Mouse (Mus musculus) liver, adult 2 months (tissue): ENCODE results near the gene Fbxl8. TPM values are rescaled to one million over a fixed set of nuclear protein-coding genes. Genes with fewer than 3 reads are reported as not detected.

ENCODE experiments used
- DNase-seq: peaks from one replicate; pipeline ENCODE4 v3.0.0-alpha.2; 2011; ENCODE audit warnings: low read depth, low spot score; ENCODE audit errors: extremely low read depth
- H3K27ac ChIP-seq: fragments of 200-500 bp; replicated peaks from 2 replicates; pipeline ENCODE4 v1.5.1; 2012; ENCODE audit warnings: low read depth, mild to moderate bottlenecking, control low read depth, inconsistent platforms, low read length; ENCODE audit not compliant: insufficient read depth
- H3K27me3 ChIP-seq: fragments of 200-500 bp; 2 replicates; pipeline ENCODE4 v1.6.1; 2012; ENCODE audit warnings: mild to moderate bottlenecking, moderate library complexity, low read length, inconsistent platforms; ENCODE audit not compliant: control insufficient read depth, insufficient read depth
- H3K36me3 ChIP-seq: fragments of 200-500 bp; 2 replicates; pipeline ENCODE4 v1.6.1; 2012; ENCODE audit warnings: low read length, inconsistent platforms; ENCODE audit not compliant: control insufficient read depth, insufficient read depth
- H3K4me1 ChIP-seq: fragments of 200-500 bp; 2 replicates; pipeline ENCODE4 v1.6.1; 2011; ENCODE audit warnings: low read length; ENCODE audit not compliant: control insufficient read depth, insufficient read depth
- H3K4me3 ChIP-seq: fragments of 200-500 bp; 2 replicates; pipeline ENCODE4 v1.5.1; 2011; ENCODE audit warnings: low read depth, mild to moderate bottlenecking, control low read depth, low read length, moderate library complexity; ENCODE audit not compliant: insufficient read depth
- H3K79me2 ChIP-seq: fragments of 200-500 bp; 2 replicates; pipeline ENCODE4 v1.6.1; 2012; ENCODE audit warnings: inconsistent platforms, mild to moderate bottlenecking, low read length, moderate library complexity; ENCODE audit not compliant: control insufficient read depth, insufficient read depth
- H3K9ac ChIP-seq: fragments of 200-500 bp; 2 replicates; pipeline ENCODE4 v1.6.1; 2012; ENCODE audit warnings: low read depth, mild to moderate bottlenecking, control low read depth, inconsistent platforms, low read length
- CTCF ChIP-seq: fragments of 200-500 bp; IDR thresholded peaks from 2 replicates; pipeline ENCODE4 v1.5.1; 2011; ENCODE audit warnings: low read depth, low read length, control low read depth
- POLR2A ChIP-seq: fragments of 200-500 bp; IDR thresholded peaks from 2 replicates; pipeline ENCODE4 v1.6.1; 2011; ENCODE audit warnings: low read length, control low read depth; ENCODE audit not compliant: insufficient read depth; ENCODE audit errors: extremely low read depth
- WGBS: fragments of 180-500 bp; shearing (Covaris S2); methylation state at CpG from one replicate; pipeline ENCODE4 v1.1.7; 2018; 5-methylcytosine and 5-hydroxymethylcytosine counted together
- polyA plus RNA-seq: library from polyadenylated mRNA; depleted of rRNA; stranded (reverse); fragments of >200 nt; gene quantifications from 2 replicates; pipeline ENCODE4 v1.2.3, GENCODE M21; 2012
- total RNA-seq: library from RNA; depleted of rRNA; stranded (reverse); fragments of >200 nt; gene quantifications from 2 replicates; pipeline ENCODE4 v1.2.3, GENCODE M21; 2014

The Fbxl8 gene
- total and polyA plus RNA-seq, 2 experiments: 1.9 to 7.3 TPM

- Histone ChIP-seq H3K9ac (peak overlapping the region; percentile 87), H3K36me3 (no peaks in the 10 kb centered on the region), H3K27ac (peak overlapping the region; percentile 86), H3K79me2 (peaks cover 13% of the 10 kb centered on the region), H3K4me1 (peaks cover 20% of the 10 kb centered on the region), H3K27me3 (no peaks in the 10 kb centered on the region), H3K4me3 (peak overlapping the region; percentile 78)
- TF ChIP-seq CTCF (no peak), POLR2A (no peak)
- no peak for DNase-seq
- 27% methylated on average over 65 of the region's 65 CpGs for whole genome bisulfite sequencing
Measured at GRCm38 (mm10) chr8:105268342-105269074, 4.1 kb downstream of the Fbxl8 start.

GRCm38 (mm10) chr8:105269075-105269458 is 4.6 kb downstream of the Fbxl8 start:
- TF ChIP-seq POLR2A (no peak), CTCF (no peak)
- no peaks in the 10 kb centered on the region for H3K27me3 ChIP-seq
- peak overlapping the region; percentile 92 for H3K9ac ChIP-seq
- 10% methylated on average over 10 of the region's 10 CpGs for WGBS
- peak; percentile 90 for DNase-seq
- H3K36me3 ChIP-seq: no peaks in the 10 kb centered on the region
- peaks cover 11% of the 10 kb centered on the region for H3K79me2 ChIP-seq
- peak overlapping the region; percentile 86 for H3K27ac ChIP-seq
- H3K4me1 ChIP-seq: peaks cover 18% of the 10 kb centered on the region
- peak overlapping the region; percentile 78 for H3K4me3 ChIP-seq

GRCm38 (mm10) chr8:105269461-105269947 is 5.1 kb downstream of the Fbxl8 start, which contains the start of gene Hsf4:
Gene Hsf4 (plus strand): TSS chr8:105269801.
- peak; percentile 62 for DNase-seq
- Histone ChIP-seq H3K9ac (peak within 1 kb of the TSS; percentile 92), H3K27ac (peak within 1 kb of the TSS; percentile 86), H3K79me2 (peaks cover 7% of the 10 kb centered on the region), H3K27me3 (no peaks in the 10 kb centered on the region), H3K4me3 (peak within 1 kb of the TSS; percentile 78), H3K36me3 (no peaks in the 10 kb centered on the region), H3K4me1 (peaks cover 18% of the 10 kb centered on the region)
- 1% methylated on average over 42 of the region's 42 CpGs for WGBS
- TF ChIP-seq CTCF (no peak), POLR2A (peak; percentile 75)

- TF ChIP-seq CTCF: no peak
- no peak for TF ChIP-seq POLR2A
- Histone ChIP-seq H3K27me3 (no peaks in the 10 kb centered on the region), H3K9ac (peak overlapping the region; percentile 92), H3K4me1 (peaks cover 15% of the 10 kb centered on the region), H3K79me2 (peaks cover 7% of the 10 kb centered on the region), H3K36me3 (no peaks in the 10 kb centered on the region), H3K4me3 (peak overlapping the region; percentile 78), H3K27ac (peak overlapping the region; percentile 71)
- 40% methylated on average over 39 of the region's 39 CpGs for WGBS
- DNase-seq: no peak
Measured at GRCm38 (mm10) chr8:105270101-105270915, 5.9 kb downstream of the Fbxl8 start.

GRCm38 (mm10) chr8:105270916-105271186 is 6.4 kb downstream of the Fbxl8 start:
- Histone ChIP-seq H3K36me3 (no peaks in the 10 kb centered on the region), H3K9ac (no peak overlapping the region), H3K79me2 (peaks cover 7% of the 10 kb centered on the region), H3K27me3 (no peaks in the 10 kb centered on the region), H3K4me1 (peaks cover 13% of the 10 kb centered on the region), H3K27ac (no peak overlapping the region), H3K4me3 (no peak overlapping the region)
- DNase-seq: no peak
- no peak for TF ChIP-seq POLR2A
- no peak for TF ChIP-seq CTCF
- 49% methylated on average over 11 of the region's 11 CpGs for WGBS

- no peak for TF ChIP-seq CTCF
- TF ChIP-seq POLR2A: no peak
- WGBS: 46% methylated on average over 11 of the region's 11 CpGs
- H3K27ac ChIP-seq: no peak overlapping the region
- no peaks in the 10 kb centered on the region for H3K79me2 ChIP-seq
- no peaks in the 10 kb centered on the region for H3K36me3 ChIP-seq
- H3K9ac ChIP-seq: no peak overlapping the region
- no peak overlapping the region for H3K4me3 ChIP-seq
- no peaks in the 10 kb centered on the region for H3K27me3 ChIP-seq
- peaks cover 5% of the 10 kb centered on the region for H3K4me1 ChIP-seq
- DNase-seq: no peak
Measured at GRCm38 (mm10) chr8:105275387-105275786, 10.9 kb downstream of the Fbxl8 start.
